Mouse (Mus musculus) heart, postnatal 36 days (tissue): ENCODE results near the gene Srms. TPM values are rescaled to one million over a fixed set of nuclear protein-coding genes. Genes with fewer than 3 reads are reported as not detected.

Source experiments
- DNase-seq, 2 experiments: peaks; one replicate each; pipeline ENCODE4 v3.0.0; 2021 to 2022
- intact Hi-C: fragments of 180-260 bp; cut with DNase I; formaldehyde crosslinking; loops from one replicate; pipeline ENCODE4 v1.15.1; 2025
- total RNA-seq, 2 experiments: library from RNA; stranded (reverse); gene quantifications; 2 replicates each; pipeline ENCODE4 v1.2.3; 2021

Gene Srms
- total RNA-seq, 2 experiments from 2014 or later = 0.14 to 0.49 TPM

DNA sequence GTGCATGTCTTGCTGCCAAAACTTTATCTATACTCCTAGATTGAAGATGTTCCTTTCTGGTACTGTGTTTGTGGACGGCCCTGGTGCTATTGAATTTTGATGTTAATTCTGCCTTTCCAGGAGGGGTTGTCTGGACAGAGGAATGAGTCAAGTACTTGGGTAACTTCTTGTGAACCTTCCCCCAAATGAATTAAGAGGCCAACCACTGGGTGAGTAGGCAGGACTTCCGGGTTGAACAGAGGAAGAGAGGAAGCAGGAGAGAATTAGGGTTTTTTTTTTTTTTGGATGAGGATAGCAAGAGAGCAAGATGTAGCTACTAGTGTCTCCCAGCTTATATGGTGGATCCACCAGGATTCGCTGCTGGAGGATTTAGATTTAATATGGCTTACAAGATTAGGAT lies 35.0 kb downstream of the Srms start:
- intact Hi-C loops = no loop called here

DNA sequence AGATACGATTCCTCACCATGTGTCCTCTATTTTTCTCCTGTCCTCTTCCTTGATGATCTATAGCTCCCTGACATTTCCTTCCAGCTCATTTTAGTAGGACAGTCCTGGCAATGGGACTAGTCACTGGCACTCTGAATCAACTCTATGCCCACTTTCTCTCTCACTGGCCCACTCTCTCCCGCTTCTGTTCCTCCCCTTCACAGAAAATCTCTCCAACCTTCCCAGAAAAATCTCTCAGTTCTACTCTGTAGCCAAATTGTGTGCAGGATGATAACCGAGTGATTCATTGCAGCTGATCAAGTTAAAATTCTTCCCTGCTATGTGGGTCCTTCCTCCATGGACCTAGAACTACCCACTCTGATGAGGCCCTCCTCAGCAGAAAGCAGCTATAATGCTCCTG lies 38.3 kb downstream of the Srms start:
- no peak for DNase-seq
- intact Hi-C loops = no loop called here

More for the DNA sequence above, 35.0 kb downstream of the Srms start:
- no peak for DNase-seq

GRCm38 (mm10) chr2:181166469-181166868 lies 46.5 kb downstream of the Srms start:
- intact Hi-C loops = no loop called here
- no peak for DNase-seq

- intact Hi-C loops = no loop called here
- DNase-seq = no peak
Observed at GRCm38 (mm10) chr2:181160821-181161220, 52.2 kb downstream of the Srms start.

DNA sequence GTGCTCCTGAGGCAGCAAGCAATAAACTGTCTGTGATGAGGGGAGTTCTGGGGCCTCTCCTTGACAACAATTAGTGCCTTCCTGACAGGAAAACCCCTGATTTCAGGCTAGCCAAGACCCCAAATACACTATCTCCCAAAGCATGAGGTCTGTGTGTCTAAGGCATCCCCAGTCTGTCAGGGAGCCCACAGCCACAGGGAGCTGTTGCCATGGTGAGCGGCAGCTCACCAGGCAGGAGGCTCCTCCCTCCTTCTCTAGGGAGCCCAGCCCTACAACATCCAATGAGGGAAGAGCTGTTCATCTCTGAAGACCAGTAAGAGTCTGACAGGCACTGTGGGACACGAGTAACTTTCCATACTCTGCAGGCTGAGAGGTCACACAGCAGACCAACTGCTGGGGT lies 53.2 kb downstream of the Srms start:
- intact Hi-C loops = no loop called here
- no peak for DNase-seq

- intact Hi-C loops = no loop called here
- no peak for DNase-seq
Observed at GRCm38 (mm10) chr2:181159091-181159514, 53.9 kb downstream of the Srms start.

GRCm38 (mm10) chr2:181158471-181158870 lies 54.5 kb downstream of the Srms start:
- intact Hi-C loops = no loop called here
- DNase-seq = no peak

DNA sequence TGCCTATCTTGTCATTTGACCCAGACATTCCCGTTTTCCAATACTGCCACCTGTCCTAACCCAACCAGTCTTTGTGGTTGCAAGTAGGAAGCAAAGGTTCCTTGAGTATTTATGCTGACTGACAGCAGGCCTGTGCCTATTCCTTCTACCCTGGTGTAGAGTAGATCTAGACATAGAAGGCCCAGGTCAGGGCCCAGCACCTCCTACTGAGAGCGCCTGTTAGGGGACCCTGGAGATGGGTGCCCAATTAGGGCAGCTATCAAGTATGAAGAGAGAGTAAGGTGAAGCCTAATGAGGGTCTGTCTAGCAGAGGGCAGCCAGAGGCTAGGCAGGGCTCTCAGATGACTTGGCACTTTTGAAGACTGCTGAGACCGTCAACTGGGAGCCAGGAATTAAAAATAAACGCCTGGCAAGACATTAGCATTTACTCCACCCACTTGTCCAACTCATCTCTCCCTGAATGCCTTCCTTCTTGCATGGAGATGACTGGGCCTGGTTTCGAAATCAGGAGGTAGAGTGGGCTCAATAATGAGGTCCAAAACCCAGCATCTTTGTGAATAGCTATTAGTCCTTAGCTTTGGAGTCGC lies 55.2 kb downstream of the Srms start:
- intact Hi-C loops = no loop called here
- DNase-seq = no peak

- intact Hi-C loops = no loop called here
- DNase-seq = no peak
Observed at GRCm38 (mm10) chr2:181157180-181157579, 55.8 kb downstream of the Srms start.

DNA sequence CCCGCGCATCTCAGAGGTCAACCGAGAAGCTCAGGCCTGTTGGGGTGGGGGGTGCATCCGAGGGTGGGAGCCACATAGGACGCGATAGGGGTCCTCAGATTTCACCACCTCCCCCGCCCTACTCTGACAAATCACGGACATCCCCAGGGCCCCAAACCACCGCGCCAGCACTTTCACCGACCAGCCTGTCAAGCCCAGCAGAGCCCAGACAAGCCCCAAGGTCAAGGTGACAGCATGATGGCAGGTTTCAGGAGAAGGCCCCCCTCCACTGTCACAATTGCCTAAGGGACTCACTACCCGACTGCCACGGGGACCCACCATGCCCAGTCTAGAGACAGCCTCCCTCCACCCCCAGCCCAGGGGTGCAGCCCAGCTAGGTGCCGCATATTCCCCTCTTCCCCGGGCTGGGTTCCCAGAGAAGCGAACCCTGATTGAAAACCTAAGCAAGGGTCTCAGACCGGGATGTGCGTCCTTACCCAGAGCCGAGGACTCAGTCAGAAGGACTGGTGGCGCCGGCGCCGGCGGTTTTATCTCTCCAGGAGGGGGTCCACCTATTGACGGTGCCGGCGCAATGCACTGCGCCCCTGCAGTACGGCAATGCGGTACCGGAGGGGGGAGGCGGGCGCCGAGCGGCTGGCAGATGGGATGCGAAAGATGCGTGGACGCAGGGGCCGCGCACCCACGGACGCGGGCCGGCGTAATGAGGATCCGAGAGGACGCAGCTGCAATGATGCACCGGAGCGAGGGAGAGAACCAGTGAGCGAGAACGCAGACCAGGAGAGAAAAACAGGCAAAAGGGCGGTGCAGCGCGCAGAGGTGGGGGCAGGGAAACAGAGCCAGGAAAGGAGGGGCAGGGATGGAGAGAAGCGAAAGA lies 56.5 kb downstream of the Srms start, which contains the start of gene Eef1a2:
Gene Eef1a2 (minus strand): TSS at position 767 of the 874 bp plus-strand sequence.
- peak; percentile 47 to 65 for DNase-seq
- intact Hi-C loops = no loop called here

DNA sequence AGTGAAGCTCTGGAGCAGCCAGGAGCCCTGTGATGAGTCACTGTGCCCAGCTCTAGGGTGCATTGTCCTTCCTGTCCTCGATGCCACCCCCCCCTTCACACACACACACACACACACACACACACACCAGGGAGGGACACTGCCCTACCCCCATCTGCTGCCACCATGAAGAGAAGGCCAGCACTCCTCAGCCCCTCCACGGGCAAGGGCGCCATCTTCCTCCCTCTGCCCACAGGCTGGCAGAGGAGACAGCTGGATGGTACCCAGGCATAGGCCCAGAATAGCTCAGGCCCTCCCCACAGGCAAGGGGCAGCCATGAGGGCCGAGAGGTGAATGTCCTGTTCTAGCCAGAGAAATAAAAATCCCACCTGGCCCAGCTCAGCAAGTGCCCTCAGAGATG lies 57.2 kb downstream of the Srms start:
- intact Hi-C loops = no loop called here
- no peak for DNase-seq

Other genes starting within 250 kb of the Srms start
- gene Arfgap1, start 246.0 kb downstream of the Srms start, total RNA-seq = 10 to 100 TPM; 31.2 to 37.0 TPM
- gene Col20a1, start 226.7 kb downstream of the Srms start, total RNA-seq = under 1 TPM; 0.51 to 0.58 TPM
- gene Chrna4, start 169.6 kb downstream of the Srms start, total RNA-seq = not detected
- gene Kcnq2, start 77.9 kb downstream of the Srms start, total RNA-seq = not detected
- gene Eef1a2, start 56.2 kb downstream of the Srms start, total RNA-seq = 1,000 to 10,000 TPM; 1,480 to 1,577 TPM
- gene Ppdpf, start 25.9 kb downstream of the Srms start, total RNA-seq = 10 to 100 TPM; 49.4 to 52.6 TPM
- gene Ptk6, start 10.4 kb downstream of the Srms start, total RNA-seq = under 1 TPM in 1 of 2 experiments, not detected in 1; 0.05 TPM
- gene Fndc11, start 6.8 kb upstream of the Srms start, total RNA-seq = under 1 TPM in 1 of 2 experiments, not detected in 1; 0.22 TPM
- gene Helz2, start 28.8 kb upstream of the Srms start, total RNA-seq = 10 to 100 TPM in 1 of 2 experiments, 1 to 10 TPM in 1; 9.9 to 11.5 TPM
- 1 to 10 TPM; 9.0 to 9.6 TPM for gene Gmeb2, start 74.8 kb upstream of the Srms start, total RNA-seq
- gene Stmn3, start 101.3 kb upstream of the Srms start, total RNA-seq = under 1 TPM; 0.38 to 0.53 TPM
- 10 to 100 TPM in 1 of 2 experiments, 1 to 10 TPM in 1; 9.3 to 10.1 TPM for gene Rtel1, start 106.6 kb upstream of the Srms start, total RNA-seq
- gene Zgpat, start 151.7 kb upstream of the Srms start, total RNA-seq = 10 to 100 TPM; 17.6 to 22.3 TPM
- 10 to 100 TPM; 52.2 to 55.4 TPM for gene Arfrp1, start 152.2 kb upstream of the Srms start, total RNA-seq
- gene Lime1, start 166.9 kb upstream of the Srms start, total RNA-seq = 1 to 10 TPM; 5.1 to 6.7 TPM
- gene Zbtb46, start 246.2 kb upstream of the Srms start, total RNA-seq = 10 to 100 TPM; 12.4 to 12.9 TPM